Mouse (Mus musculus): ENCODE measurements around the gene Wnt1. TPM values are rescaled to one million over a fixed set of nuclear protein-coding genes. Genes with fewer than 3 reads are reported as not detected.

Gene Wnt1
- polyA plus RNA-seq (2014; fragmentation: Illumina TruSeq; extraction: RNeasy Lipid Tissue Mini Kit (QIAGEN cat#74804); ENCODE audit: low read depth, low replicate concordance) = not detected

GRCm38 (mm10) chr15:98789661-98790535, at the start of gene Wnt1:
Gene Wnt1, plus strand, starts transcription at chr15:98789857.

GRCm38 (mm10) chr15:98762670-98763529, 26.8 kb upstream of the Wnt1 start, which contains the start of gene Arf3:
Gene Arf3, minus strand, starts transcription at chr15:98763214.

GRCm38 (mm10) chr15:98777762-98778161, 11.9 kb upstream of the Wnt1 start, which contains the start of gene Wnt10b:
Gene Wnt10b, minus strand, starts transcription at chr15:98778150.

GRCm38 (mm10) chr15:98809390-98809789, 19.7 kb downstream of the Wnt1 start, which contains the start of gene Ddn:
Gene Ddn, minus strand, starts transcription at chr15:98809490.

GRCm38 (mm10) chr15:98830736-98831683, 41.4 kb downstream of the Wnt1 start, which contains the start of gene Prkag1:
Gene Prkag1, minus strand, starts transcription at chr15:98831521.

Other genes starting within 250 kb of the Wnt1 start
- gene Ccnt1, start 218.9 kb upstream of the Wnt1 start, polyA plus RNA-seq (2014; fragmentation: Illumina TruSeq; extraction: RNeasy Lipid Tissue Mini Kit (QIAGEN cat#74804); ENCODE audit: low read depth, low replicate concordance) = 88.9 TPM
- gene 4930415O20Rik, start 218.9 kb upstream of the Wnt1 start, polyA plus RNA-seq (2014; fragmentation: Illumina TruSeq; extraction: RNeasy Lipid Tissue Mini Kit (QIAGEN cat#74804); ENCODE audit: low read depth, low replicate concordance) = not detected
- 3.9 TPM for gene Adcy6, start 179.8 kb upstream of the Wnt1 start, polyA plus RNA-seq (2014; fragmentation: Illumina TruSeq; extraction: RNeasy Lipid Tissue Mini Kit (QIAGEN cat#74804); ENCODE audit: low read depth, low replicate concordance)
- gene Cacnb3, start 159.0 kb upstream of the Wnt1 start, polyA plus RNA-seq (2014; fragmentation: Illumina TruSeq; extraction: RNeasy Lipid Tissue Mini Kit (QIAGEN cat#74804); ENCODE audit: low read depth, low replicate concordance) = 0.47 TPM
- 4.0 TPM for gene Ddx23, start 127.0 kb upstream of the Wnt1 start, polyA plus RNA-seq (2014; fragmentation: Illumina TruSeq; extraction: RNeasy Lipid Tissue Mini Kit (QIAGEN cat#74804); ENCODE audit: low read depth, low replicate concordance)
- gene Rnd1, start 112.4 kb upstream of the Wnt1 start, polyA plus RNA-seq (2014; fragmentation: Illumina TruSeq; extraction: RNeasy Lipid Tissue Mini Kit (QIAGEN cat#74804); ENCODE audit: low read depth, low replicate concordance) = not detected
- gene Ccdc65, start 81.7 kb upstream of the Wnt1 start, polyA plus RNA-seq (2014; fragmentation: Illumina TruSeq; extraction: RNeasy Lipid Tissue Mini Kit (QIAGEN cat#74804); ENCODE audit: low read depth, low replicate concordance) = not detected
- gene Fkbp11, start 61.7 kb upstream of the Wnt1 start, polyA plus RNA-seq (2014; fragmentation: Illumina TruSeq; extraction: RNeasy Lipid Tissue Mini Kit (QIAGEN cat#74804); ENCODE audit: low read depth, low replicate concordance) = not detected
- 59.2 TPM for gene Arf3, start 26.6 kb upstream of the Wnt1 start, polyA plus RNA-seq (2014; fragmentation: Illumina TruSeq; extraction: RNeasy Lipid Tissue Mini Kit (QIAGEN cat#74804); ENCODE audit: low read depth, low replicate concordance)
- gene Wnt10b, start 11.7 kb upstream of the Wnt1 start, polyA plus RNA-seq (2014; fragmentation: Illumina TruSeq; extraction: RNeasy Lipid Tissue Mini Kit (QIAGEN cat#74804); ENCODE audit: low read depth, low replicate concordance) = 0.23 TPM
- not detected for gene Ddn, start 19.6 kb downstream of the Wnt1 start, polyA plus RNA-seq (2014; fragmentation: Illumina TruSeq; extraction: RNeasy Lipid Tissue Mini Kit (QIAGEN cat#74804); ENCODE audit: low read depth, low replicate concordance)
- gene Prkag1, start 41.7 kb downstream of the Wnt1 start, polyA plus RNA-seq (2014; fragmentation: Illumina TruSeq; extraction: RNeasy Lipid Tissue Mini Kit (QIAGEN cat#74804); ENCODE audit: low read depth, low replicate concordance) = 69.0 TPM
- gene Kmt2d, start 81.3 kb downstream of the Wnt1 start, polyA plus RNA-seq (2014; fragmentation: Illumina TruSeq; extraction: RNeasy Lipid Tissue Mini Kit (QIAGEN cat#74804); ENCODE audit: low read depth, low replicate concordance) = 2.3 TPM
- 1.5 TPM for gene Rhebl1, start 104.7 kb downstream of the Wnt1 start, polyA plus RNA-seq (2014; fragmentation: Illumina TruSeq; extraction: RNeasy Lipid Tissue Mini Kit (QIAGEN cat#74804); ENCODE audit: low read depth, low replicate concordance)
- 0.47 TPM for gene Dhh, start 108.7 kb downstream of the Wnt1 start, polyA plus RNA-seq (2014; fragmentation: Illumina TruSeq; extraction: RNeasy Lipid Tissue Mini Kit (QIAGEN cat#74804); ENCODE audit: low read depth, low replicate concordance)
- 1.9 TPM for gene Lmbr1l, start 128.4 kb downstream of the Wnt1 start, polyA plus RNA-seq (2014; fragmentation: Illumina TruSeq; extraction: RNeasy Lipid Tissue Mini Kit (QIAGEN cat#74804); ENCODE audit: low read depth, low replicate concordance)
- 54.1 TPM for gene Tuba1b, start 144.7 kb downstream of the Wnt1 start, polyA plus RNA-seq (2014; fragmentation: Illumina TruSeq; extraction: RNeasy Lipid Tissue Mini Kit (QIAGEN cat#74804); ENCODE audit: low read depth, low replicate concordance)
- not detected for gene Gm49450, start 163.7 kb downstream of the Wnt1 start, polyA plus RNA-seq (2014; fragmentation: Illumina TruSeq; extraction: RNeasy Lipid Tissue Mini Kit (QIAGEN cat#74804); ENCODE audit: low read depth, low replicate concordance)
- 44.0 TPM for gene Tuba1a, start 163.8 kb downstream of the Wnt1 start, polyA plus RNA-seq (2014; fragmentation: Illumina TruSeq; extraction: RNeasy Lipid Tissue Mini Kit (QIAGEN cat#74804); ENCODE audit: low read depth, low replicate concordance)
- gene Tuba1c, start 240.0 kb downstream of the Wnt1 start, polyA plus RNA-seq (2014; fragmentation: Illumina TruSeq; extraction: RNeasy Lipid Tissue Mini Kit (QIAGEN cat#74804); ENCODE audit: low read depth, low replicate concordance) = 23.9 TPM

Data from adrenal gland, adult 10 weeks (tissue).